Mouse (Mus musculus) intestine, postnatal 0 days (tissue): Measurements from ENCODE around the gene Vill. TPM values are rescaled to one million over a fixed set of nuclear protein-coding genes. Genes with fewer than 3 reads are reported as not detected.

ENCODE experiments used
- ATAC-seq: fragments of 200-750 bp; cut with Nextera tagmentation; 2 replicates; pipeline ENCODE4 v1.8.0; 2017; ENCODE audit warnings: mild to moderate bottlenecking, moderate TSS enrichment, moderate library complexity
- H3K27ac ChIP-seq: fragments of 300-500 bp; sonication (generic); 2 replicates; pipeline ENCODE4 v1.5.1; 2014; ENCODE audit warnings: mild to moderate bottlenecking, low read depth, low read length, moderate library complexity
- H3K27me3 ChIP-seq: fragments of 300-500 bp; sonication (generic); replicated peaks from 2 replicates; pipeline ENCODE4 v1.6.1; 2014; ENCODE audit warnings: low read length, mixed read lengths; ENCODE audit not compliant: control insufficient read depth, insufficient read depth
- H3K36me3 ChIP-seq: fragments of 300-500 bp; sonication (generic); 2 replicates; pipeline ENCODE4 v1.6.1; 2014; ENCODE audit warnings: mild to moderate bottlenecking, moderate library complexity; ENCODE audit not compliant: control insufficient read depth, insufficient read depth
- H3K4me1 ChIP-seq: fragments of 300-500 bp; sonication (generic); replicated peaks from 2 replicates; pipeline ENCODE4 v1.6.1; 2014; ENCODE audit warnings: antibody characterized with exemption, low read length, mixed read lengths; ENCODE audit not compliant: control insufficient read depth, insufficient read depth
- H3K4me2 ChIP-seq: fragments of 300-500 bp; sonication (generic); replicated peaks from 2 replicates; pipeline ENCODE4 v1.6.1; 2014; ENCODE audit warnings: low read depth, mild to moderate bottlenecking, moderate library complexity
- H3K4me3 ChIP-seq: fragments of 300-500 bp; sonication (generic); 2 replicates; pipeline ENCODE4 v1.5.1; 2014; ENCODE audit warnings: low read depth, low read length
- H3K9ac ChIP-seq: fragments of 300-500 bp; sonication (generic); 2 replicates; pipeline ENCODE4 v1.6.1; 2014; ENCODE audit warnings: mild to moderate bottlenecking, low read depth, low read length
- H3K9me3 ChIP-seq: fragments of 300-500 bp; sonication (generic); 2 replicates; pipeline ENCODE4 v1.6.1; 2016; ENCODE audit warnings: mixed run types; ENCODE audit not compliant: control insufficient read depth
- CTCF ChIP-seq: sonication (generic); IDR thresholded peaks from 2 replicates; pipeline ENCODE4 v1.5.1; 2016; ENCODE audit warnings: low read depth, mild to moderate bottlenecking, control low read depth, antibody characterized with exemption, moderate library complexity
- WGBS: fragments of 180-500 bp; shearing (Covaris S2); extraction: QIAGEN DNeasy Blood & Tissue Kit; methylation state at CpG from one replicate; pipeline ENCODE4 v1.1.7; 2014; 5-methylcytosine and 5-hydroxymethylcytosine counted together
- polyA plus RNA-seq: library from polyadenylated mRNA; unstranded; fragments of >200 nt; fragmentation: Nextera tagmentation; extraction: Ambion mirVana; gene quantifications from 2 replicates; pipeline ENCODE4 v1.2.1, GENCODE M21; 2015

Vill gene
- polyA plus RNA-seq, 1 experiment from 2014 or later, result 3.6 TPM

- H3K36me3 ChIP-seq, result peaks cover 69% of the 10 kb centered on the region
- 90% methylated on average over 15 of the region's 15 CpGs for WGBS
- ATAC-seq, result no peak
Observed at GRCm38 (mm10) chr9:119040101-119040775, 12.3 kb upstream of the Vill start.

GRCm38 (mm10) chr9:119048182-119048903 lies 4.2 kb upstream of the Vill start:
- 0 out of 2 replicates have a peak overlapping the region, but pooled peaks have one; percentile 9 for H3K4me2 ChIP-seq
- no peak for TF ChIP-seq CTCF
- H3K9me3 ChIP-seq, result no peaks in the 10 kb centered on the region
- no peak overlapping the region for H3K4me3 ChIP-seq
- H3K36me3 ChIP-seq, result peaks cover 8% of the 10 kb centered on the region; the same call in 1 of the 2 replicates
- peak; percentile 41; the same call in 1 of the 2 replicates for ATAC-seq
- no peak overlapping the region for H3K9ac ChIP-seq
- H3K27ac ChIP-seq, result no peak overlapping the region
- 56% methylated on average over 11 of the region's 11 CpGs for WGBS
- no peaks in the 10 kb centered on the region for H3K27me3 ChIP-seq
- H3K4me1 ChIP-seq, result peaks cover 8% of the 10 kb centered on the region; the same call in 1 of the 2 replicates

More at GRCm38 (mm10) chr9:119040101-119040775, 12.3 kb upstream of the Vill start:
- no peak overlapping the region for H3K9ac ChIP-seq
- H3K27me3 ChIP-seq, result no peaks in the 10 kb centered on the region
- no peak overlapping the region for H3K4me2 ChIP-seq
- no peaks in the 10 kb centered on the region for H3K4me1 ChIP-seq
- no peak overlapping the region for H3K27ac ChIP-seq
- H3K4me3 ChIP-seq, result no peak overlapping the region
- TF ChIP-seq CTCF, result no peak
- H3K9me3 ChIP-seq, result no peaks in the 10 kb centered on the region

GRCm38 (mm10) chr9:119051158-119051557 lies 1.4 kb upstream of the Vill start:
- no peak overlapping the region for H3K4me2 ChIP-seq
- no peak overlapping the region for H3K9ac ChIP-seq
- no peak for ATAC-seq
- H3K4me1 ChIP-seq, result peaks cover 12% of the 10 kb centered on the region; the same call in 1 of the 2 replicates
- no peak overlapping the region for H3K4me3 ChIP-seq
- no peaks in the 10 kb centered on the region for H3K27me3 ChIP-seq
- H3K9me3 ChIP-seq, result no peaks in the 10 kb centered on the region
- no peaks in the 10 kb centered on the region for H3K36me3 ChIP-seq
- WGBS, result 69% methylated on average over 2 of the region's 2 CpGs
- TF ChIP-seq CTCF, result peak; percentile 40
- no peak overlapping the region for H3K27ac ChIP-seq

GRCm38 (mm10) chr9:119053964-119054576 lies 1.5 kb downstream of the Vill start:
- no peak overlapping the region for H3K9ac ChIP-seq
- H3K4me2 ChIP-seq, result no peak overlapping the region
- peak; percentile 62 for ATAC-seq
- H3K36me3 ChIP-seq, result no peaks in the 10 kb centered on the region
- H3K27me3 ChIP-seq, result no peaks in the 10 kb centered on the region
- H3K9me3 ChIP-seq, result no peaks in the 10 kb centered on the region
- no peak for TF ChIP-seq CTCF
- peaks cover 12% of the 10 kb centered on the region; the same call in 1 of the 2 replicates for H3K4me1 ChIP-seq
- no peak overlapping the region for H3K27ac ChIP-seq
- 52% methylated on average over 9 of the region's 9 CpGs for WGBS
- no peak overlapping the region for H3K4me3 ChIP-seq

- H3K27ac ChIP-seq, result no peak overlapping the region
- no peak overlapping the region for H3K9ac ChIP-seq
- no peaks in the 10 kb centered on the region for H3K36me3 ChIP-seq
- no peak overlapping the region for H3K4me3 ChIP-seq
- peaks cover 12% of the 10 kb centered on the region; the same call in 1 of the 2 replicates for H3K4me1 ChIP-seq
- no peak for TF ChIP-seq CTCF
- 78% methylated on average over 4 of the region's 4 CpGs for WGBS
- no peaks in the 10 kb centered on the region for H3K9me3 ChIP-seq
- no peaks in the 10 kb centered on the region for H3K27me3 ChIP-seq
- no peak for ATAC-seq
- no peak overlapping the region for H3K4me2 ChIP-seq
Observed at GRCm38 (mm10) chr9:119055336-119055735, 2.8 kb downstream of the Vill start.

GRCm38 (mm10) chr9:119058245-119058644 lies 5.7 kb downstream of the Vill start:
- no peak for TF ChIP-seq CTCF
- Histone ChIP-seq H3K4me2 (no peak overlapping the region), H3K27me3 (no peaks in the 10 kb centered on the region), H3K36me3 (no peaks in the 10 kb centered on the region), H3K4me3 (no peak overlapping the region), H3K9me3 (no peaks in the 10 kb centered on the region), H3K9ac (no peak overlapping the region), H3K4me1 (peaks cover 5% of the 10 kb centered on the region; the same call in 1 of the 2 replicates), H3K27ac (no peak overlapping the region)
- ATAC-seq, result no peak
- 84% methylated on average over 7 of the region's 7 CpGs for WGBS
